ENCODE assay signal across 9 mouse cellular contexts in genomic region chr7:142850681-142851080, GRCm38 (mm10).
DNase-seq lines count a peak whose midpoint lies in the region; ATAC-seq and TF ChIP-seq lines count a peak whose summit lies in the region.
"Had no signal": no experiment of that assay in that cellular context is flagged by ENCODE, and none has a peak within 500 bp of the region (broad histone marks: within the 10 kb centered on the region; RNA-seq: fewer than 3 reads in every experiment).

No protein-coding gene starts in this region.

- H3K27me3 ChIP-seq in liver, postnatal 0 days (ENCODE audit: insufficient read depth, low read length) = no peaks in the 10 kb centered on the region
- H3K27me3 ChIP-seq: liver, embryonic 15.5 days had no signal

- ATAC-seq in liver, postnatal 0 days = no peak

- TF ChIP-seq CTCF in gastrocnemius, adult 2 months (IDR thresholded peaks at IDR 0.05) = peak; percentile 62
- TF ChIP-seq CTCF in liver, postnatal 0 days (IDR thresholded peaks at IDR 0.05; ENCODE audit: low read depth) = peak; percentile 71

- no peaks in the 10 kb centered on the region for H3K4me1 ChIP-seq in liver, postnatal 0 days (ENCODE audit: insufficient read depth)
- H3K4me1 ChIP-seq: liver, embryonic 15.5 days had no signal

- 14% methylated on average over 6 of the region's 6 CpGs for WGBS in liver, postnatal 0 days (ENCODE audit: insufficient replicate concordance)

- H3K9ac ChIP-seq in liver, postnatal 0 days (replicated peaks) = no peak overlapping the region
- H3K9ac ChIP-seq: liver, embryonic 15.5 days had no signal

- H3K27ac ChIP-seq in gastrocnemius, adult 2 months = no peak overlapping the region
- no peak overlapping the region for H3K27ac ChIP-seq in liver, postnatal 0 days (ENCODE audit: low read depth)
- H3K27ac ChIP-seq: liver, embryonic 15.5 days had no signal

- H3K4me3 ChIP-seq in gastrocnemius, adult 2 months = no peak overlapping the region
- no peak overlapping the region for H3K4me3 ChIP-seq in liver, postnatal 0 days (ENCODE audit: low read depth, low read length)
- H3K4me3 ChIP-seq: liver, embryonic 15.5 days had no signal

- intact Hi-C loops in gastrocnemius, adult 2 months (cut with DNase I) = no loop called here

- TF ChIP-seq EP300 in liver, postnatal 0 days (IDR thresholded peaks at IDR 0.05; ENCODE audit: low read depth) = no peak

- no peak overlapping the region for H3K4me2 ChIP-seq in liver, postnatal 0 days (ENCODE audit: low read depth, low read length)
- H3K4me2 ChIP-seq: liver, embryonic 15.5 days had no signal

- no peaks in the 10 kb centered on the region for H3K9me3 ChIP-seq in liver, postnatal 0 days (ENCODE audit: low read length)
- H3K9me3 ChIP-seq: liver, embryonic 15.5 days had no signal

- H3K36me3 ChIP-seq in liver, postnatal 0 days (replicated peaks; ENCODE audit: insufficient read depth, low read length) = no peaks in the 10 kb centered on the region
- H3K36me3 ChIP-seq: liver, embryonic 15.5 days had no signal

- DNase-seq in gastrocnemius, adult 2 months = peak; percentile 16
- no peak for DNase-seq in gastrocnemius, postnatal 25 days
- DNase-seq in testis, postnatal 10 days (ENCODE audit: low spot score) = peak; percentile 41
- no peak for DNase-seq in testis, postnatal 14 days (ENCODE audit: low spot score)
- DNase-seq in cerebellum, postnatal 25 days = peak; percentile 18 to 22
- DNase-seq in kidney, adult 9 months = peak; percentile 43
- peak; percentile 46 for DNase-seq in liver, postnatal 0 days
- peak; percentile 30 for DNase-seq in thymus, postnatal 25 days

Comparison
In these comparisons a context has a peak if more than half of its experiments do, and no peak if none do; other contexts are left out.
1. DNase-seq: peak in gastrocnemius, adult 2 months (single experiment), testis, postnatal 10 days (single experiment), cerebellum, postnatal 25 days (2 of 2), kidney, adult 9 months (single experiment), liver, postnatal 0 days (single experiment) and thymus, postnatal 25 days (single experiment); none in gastrocnemius, postnatal 25 days (single experiment) and testis, postnatal 14 days (single experiment).